Mouse (Mus musculus): ENCODE measurements around the gene Ccdc187. TPM values are rescaled to one million over a fixed set of nuclear protein-coding genes. Genes with fewer than 3 reads are reported as not detected.

Gene Ccdc187
- polyA plus RNA-seq, 1 experiment from 2014 or later, result 0.36 TPM

DNA sequence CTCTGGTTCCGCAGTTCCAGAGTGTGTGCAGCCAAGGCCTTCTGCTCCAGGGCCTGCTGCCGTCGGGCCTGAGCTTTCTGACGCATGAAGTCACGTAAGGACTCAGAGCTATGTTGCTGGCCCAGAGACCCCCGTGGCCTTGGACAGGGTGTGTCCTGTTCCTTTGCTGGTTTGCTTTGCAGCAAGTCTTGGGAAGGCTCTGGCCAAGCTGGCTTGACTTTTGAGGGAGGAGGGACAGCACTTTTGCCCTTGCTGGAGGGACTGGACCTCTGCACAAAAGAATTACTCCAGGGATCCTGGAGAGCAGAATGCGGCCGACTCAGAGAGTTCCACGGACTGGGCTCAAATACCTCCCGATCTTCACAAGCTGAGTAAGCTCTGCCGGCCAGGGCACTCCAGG is 13.8 kb downstream of the Ccdc187 start:
- Histone ChIP-seq H3K4me2 (no peak overlapping the region), H3K9ac (no peak overlapping the region), H3K27me3 (ENCODE audit: insufficient read depth, low read length) (no peaks in the 10 kb centered on the region), H3K36me3 (ENCODE audit: insufficient read depth) (no peaks in the 10 kb centered on the region), H3K4me1 (ENCODE audit: insufficient read depth) (no peaks in the 10 kb centered on the region), H3K9me3 (ENCODE audit: low read depth, low read length) (no peaks in the 10 kb centered on the region), H3K27ac (ENCODE audit: low read depth) (no peak overlapping the region), H3K4me3 (ENCODE audit: low read depth, low read length) (no peak overlapping the region)
- ATAC-seq (ENCODE audit: insufficient read depth), result no peak
- no peak for DNase-seq
- TF ChIP-seq CTCF (IDR thresholded peaks at IDR 0.05; ENCODE audit: low read depth), result no peak
- 78% methylated on average over 11 of the region's 11 CpGs for WGBS

DNA sequence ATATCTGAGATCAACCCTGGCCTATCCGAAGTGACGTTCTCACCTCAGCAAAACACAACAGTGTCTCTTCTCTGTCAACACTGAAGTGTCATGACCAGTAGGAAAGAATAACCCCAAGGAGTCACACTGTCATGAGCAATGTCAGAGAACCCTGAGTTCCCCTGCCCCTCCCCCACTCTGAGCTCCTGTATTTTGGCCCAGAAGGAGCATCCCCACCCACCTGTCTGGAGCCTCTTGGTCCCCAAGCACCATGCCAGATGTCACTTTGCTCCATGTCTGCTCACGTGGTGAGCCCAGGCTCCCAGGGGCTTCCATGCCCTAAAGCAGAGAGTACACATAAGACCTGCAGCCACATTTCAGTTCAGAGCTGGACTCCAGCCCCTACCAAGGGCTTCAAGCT is 14.6 kb downstream of the Ccdc187 start:
- ATAC-seq (ENCODE audit: insufficient read depth), result no peak
- H3K9ac ChIP-seq, result no peak overlapping the region
- 77% methylated on average over 3 of the region's 3 CpGs for WGBS
- no peak overlapping the region for H3K4me3 ChIP-seq (ENCODE audit: low read depth, low read length)
- no peak overlapping the region for H3K27ac ChIP-seq (ENCODE audit: low read depth)
- no peak for DNase-seq
- no peak for TF ChIP-seq CTCF (IDR thresholded peaks at IDR 0.05; ENCODE audit: low read depth)
- no peaks in the 10 kb centered on the region for H3K4me1 ChIP-seq (ENCODE audit: insufficient read depth)
- H3K9me3 ChIP-seq (ENCODE audit: low read depth, low read length), result no peaks in the 10 kb centered on the region
- no peaks in the 10 kb centered on the region for H3K27me3 ChIP-seq (ENCODE audit: insufficient read depth, low read length)
- H3K4me2 ChIP-seq, result no peak overlapping the region
- no peaks in the 10 kb centered on the region for H3K36me3 ChIP-seq (ENCODE audit: insufficient read depth)

DNA sequence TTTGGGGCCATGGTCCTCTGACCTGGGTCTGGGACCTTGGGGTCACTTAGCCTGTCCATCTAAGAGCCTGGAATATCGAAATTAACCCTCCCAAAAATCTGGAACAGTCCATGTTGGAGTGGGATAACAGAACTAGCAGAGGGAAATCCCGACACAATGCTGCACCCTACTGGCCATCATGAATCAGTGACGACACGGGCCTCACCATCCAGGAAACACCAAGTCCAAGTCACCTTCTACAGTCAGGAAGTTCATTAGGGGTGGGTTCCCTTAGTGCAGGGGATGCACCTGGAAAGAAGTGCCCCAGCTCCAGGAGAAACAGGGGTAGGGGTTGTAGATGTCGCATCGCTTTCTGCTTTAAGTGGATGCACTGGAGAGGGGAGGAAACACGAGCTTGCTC is 20.7 kb downstream of the Ccdc187 start:
- DNase-seq (peak; percentile 89), ATAC-seq (ENCODE audit: insufficient read depth) (peak; percentile 58)
- Histone ChIP-seq H3K9me3 (ENCODE audit: low read depth, low read length) (no peaks in the 10 kb centered on the region), H3K27ac (ENCODE audit: low read depth) (no peak overlapping the region), H3K27me3 (ENCODE audit: insufficient read depth, low read length) (no peaks in the 10 kb centered on the region), H3K36me3 (ENCODE audit: insufficient read depth) (no peaks in the 10 kb centered on the region), H3K4me3 (ENCODE audit: low read depth, low read length) (no peak overlapping the region), H3K9ac (no peak overlapping the region), H3K4me2 (no peak overlapping the region), H3K4me1 (ENCODE audit: insufficient read depth) (no peaks in the 10 kb centered on the region)
- peak; percentile 90 for TF ChIP-seq CTCF (IDR thresholded peaks at IDR 0.05; ENCODE audit: low read depth)
- 12% methylated on average over 7 of the region's 7 CpGs for WGBS

DNA sequence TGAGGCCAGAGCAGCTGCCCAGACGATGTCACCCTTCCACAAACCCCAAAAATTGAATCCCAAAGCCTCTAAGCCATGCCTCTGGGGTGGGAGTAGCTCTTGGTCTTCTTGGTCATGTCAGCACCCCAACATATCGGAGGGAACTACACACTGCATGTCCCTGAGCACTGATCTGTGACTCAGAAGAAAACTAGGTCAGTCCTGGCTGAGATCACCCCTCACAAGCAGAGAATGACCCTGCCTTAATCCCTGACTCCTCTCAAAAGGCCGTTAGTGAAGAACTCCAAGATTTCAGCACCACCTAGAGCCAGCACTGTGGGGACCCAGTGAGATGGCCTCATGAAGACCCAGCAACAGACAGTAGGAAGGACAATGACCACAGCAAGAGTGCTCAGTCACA is 26.1 kb downstream of the Ccdc187 start:
- Histone ChIP-seq H3K4me1 (ENCODE audit: insufficient read depth) (no peaks in the 10 kb centered on the region), H3K9me3 (ENCODE audit: low read depth, low read length) (no peaks in the 10 kb centered on the region), H3K27ac (ENCODE audit: low read depth) (no peak overlapping the region), H3K36me3 (ENCODE audit: insufficient read depth) (no peaks in the 10 kb centered on the region), H3K4me3 (ENCODE audit: low read depth, low read length) (no peak overlapping the region), H3K27me3 (ENCODE audit: insufficient read depth, low read length) (no peaks in the 10 kb centered on the region), H3K9ac (no peak overlapping the region), H3K4me2 (no peak overlapping the region)
- WGBS, result 62% methylated on average over 3 of the region's 3 CpGs
- no peak for ATAC-seq (ENCODE audit: insufficient read depth)
- TF ChIP-seq CTCF (IDR thresholded peaks at IDR 0.05; ENCODE audit: low read depth), result no peak
- DNase-seq, result no peak

DNA sequence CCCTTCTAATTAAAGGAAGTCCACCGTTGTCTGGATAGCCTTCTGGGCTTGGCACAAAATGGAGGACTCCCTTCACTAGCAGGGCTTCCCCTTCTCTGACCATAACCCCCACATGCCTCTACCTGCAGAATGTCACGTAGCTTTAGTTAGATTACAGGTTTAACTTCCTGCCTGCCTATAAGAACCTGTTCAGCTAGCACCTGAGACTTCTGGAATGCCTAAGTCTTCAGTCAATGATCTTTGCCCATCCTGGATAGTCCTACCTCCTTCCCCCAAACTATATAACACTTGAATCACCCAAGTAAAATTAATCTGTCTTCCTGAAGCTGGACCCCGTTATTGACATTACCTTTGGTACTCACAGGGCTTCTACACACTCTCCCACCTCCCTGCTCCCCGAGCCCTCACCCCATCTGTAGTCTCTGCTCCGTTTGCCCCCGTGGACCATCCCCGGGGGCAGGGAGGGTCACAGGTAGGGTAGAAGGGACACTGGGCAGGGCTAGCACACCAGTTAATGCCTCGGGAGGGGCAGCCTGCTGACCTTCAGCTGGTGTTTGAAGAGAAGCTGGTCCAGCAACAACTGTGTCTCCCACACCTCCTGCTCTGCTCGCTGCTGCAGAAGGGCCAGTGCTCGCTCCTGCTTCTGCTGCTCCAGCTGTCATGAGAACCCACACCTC is 28.2 kb downstream of the Ccdc187 start:
- Histone ChIP-seq H3K4me2 (no peak overlapping the region), H3K4me3 (ENCODE audit: low read depth, low read length) (no peak overlapping the region), H3K27me3 (ENCODE audit: insufficient read depth, low read length) (no peaks in the 10 kb centered on the region), H3K9ac (no peak overlapping the region), H3K36me3 (ENCODE audit: insufficient read depth) (no peaks in the 10 kb centered on the region), H3K4me1 (ENCODE audit: insufficient read depth) (no peaks in the 10 kb centered on the region), H3K27ac (ENCODE audit: low read depth) (no peak overlapping the region), H3K9me3 (ENCODE audit: low read depth, low read length) (no peaks in the 10 kb centered on the region)
- 66% methylated on average over 10 of the region's 10 CpGs for WGBS
- no peak for TF ChIP-seq CTCF (IDR thresholded peaks at IDR 0.05; ENCODE audit: low read depth)
- no peak for ATAC-seq (ENCODE audit: insufficient read depth)
- DNase-seq, result no peak

DNA sequence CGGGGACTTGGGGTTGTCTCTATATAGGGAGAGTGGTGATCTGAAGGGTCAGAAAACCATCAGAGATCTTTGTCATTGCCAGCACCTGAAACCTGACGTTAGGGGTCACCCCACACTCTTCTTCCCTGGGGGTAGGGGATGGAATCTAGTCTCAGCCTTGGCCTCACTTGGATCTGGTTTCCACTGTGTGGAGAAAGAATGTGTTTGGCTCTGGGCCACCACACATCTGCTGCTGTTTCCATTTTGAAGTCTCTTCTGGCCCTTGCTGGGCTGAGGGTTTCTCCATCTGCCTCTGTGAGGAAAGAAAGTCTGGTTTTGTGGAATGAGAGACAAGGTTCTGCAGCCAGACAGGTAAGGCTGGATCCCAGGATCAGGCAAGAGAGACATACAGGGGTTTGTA is 29.3 kb downstream of the Ccdc187 start:
- no peak overlapping the region for H3K9ac ChIP-seq
- ATAC-seq (ENCODE audit: insufficient read depth), result no peak
- DNase-seq, result peak; percentile 76
- no peaks in the 10 kb centered on the region for H3K4me1 ChIP-seq (ENCODE audit: insufficient read depth)
- H3K27me3 ChIP-seq (ENCODE audit: insufficient read depth, low read length), result no peaks in the 10 kb centered on the region
- H3K9me3 ChIP-seq (ENCODE audit: low read depth, low read length), result no peaks in the 10 kb centered on the region
- H3K27ac ChIP-seq (ENCODE audit: low read depth), result no peak overlapping the region
- 66% methylated on average over 2 of the region's 2 CpGs for whole genome bisulfite sequencing
- TF ChIP-seq CTCF (IDR thresholded peaks at IDR 0.05; ENCODE audit: low read depth), result no peak
- no peaks in the 10 kb centered on the region for H3K36me3 ChIP-seq (ENCODE audit: insufficient read depth)
- H3K4me2 ChIP-seq, result no peak overlapping the region
- H3K4me3 ChIP-seq (ENCODE audit: low read depth, low read length), result no peak overlapping the region

DNA sequence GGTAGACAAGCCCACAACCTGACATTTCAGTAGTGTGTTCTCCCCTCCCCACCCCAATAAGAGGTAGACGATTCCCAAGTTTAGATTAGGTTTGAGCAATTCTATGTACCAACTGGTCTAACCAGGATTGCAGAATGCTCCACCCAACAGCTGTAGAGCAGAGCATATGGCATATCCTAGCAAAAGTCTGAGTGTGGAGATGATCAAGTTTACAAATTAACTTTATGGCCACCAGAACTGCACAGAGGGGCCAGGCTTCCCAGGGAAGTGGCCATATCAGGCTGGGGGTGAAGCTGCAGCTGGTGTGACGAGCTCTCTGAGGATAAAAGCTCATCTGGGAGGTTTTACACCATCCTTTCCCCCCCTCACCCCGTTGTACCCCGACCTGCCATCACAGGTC is 29.7 kb downstream of the Ccdc187 start:
- no peaks in the 10 kb centered on the region for H3K36me3 ChIP-seq (ENCODE audit: insufficient read depth)
- no peak for TF ChIP-seq CTCF (IDR thresholded peaks at IDR 0.05; ENCODE audit: low read depth)
- ATAC-seq (ENCODE audit: insufficient read depth), result no peak
- H3K27me3 ChIP-seq (ENCODE audit: insufficient read depth, low read length), result no peaks in the 10 kb centered on the region
- no peak overlapping the region for H3K4me2 ChIP-seq
- H3K9me3 ChIP-seq (ENCODE audit: low read depth, low read length), result no peaks in the 10 kb centered on the region
- H3K4me1 ChIP-seq (ENCODE audit: insufficient read depth), result no peaks in the 10 kb centered on the region
- H3K4me3 ChIP-seq (ENCODE audit: low read depth, low read length), result no peak overlapping the region
- no peak for DNase-seq
- H3K9ac ChIP-seq, result no peak overlapping the region
- 59% methylated on average over 4 of the region's 4 CpGs for WGBS
- no peak overlapping the region for H3K27ac ChIP-seq (ENCODE audit: low read depth)
